Mouse (Mus musculus) spleen, adult 2 months (tissue): ENCODE measurements around the gene Gng13. TPM values are rescaled to one million over a fixed set of nuclear protein-coding genes. Genes with fewer than 3 reads are reported as not detected.

Experiments
- DNase-seq, 2 experiments: peaks; one replicate each; pipeline versions ENCODE4 v3.0.0 to v3.0.0-alpha.2; 2012 to 2021; ENCODE audit warnings: low spot score in 2 of 2, low read depth in 1 of 2
- H3K27ac ChIP-seq: fragments of 200-500 bp; 2 replicates; pipeline ENCODE4 v1.5.1; 2012; ENCODE audit warnings: low read length, inconsistent platforms; ENCODE audit not compliant: insufficient read depth
- H3K27me3 ChIP-seq: fragments of 200-500 bp; 2 replicates; pipeline ENCODE4 v1.6.1; 2012; ENCODE audit warnings: mild to moderate bottlenecking, moderate library complexity, low read length, inconsistent platforms; ENCODE audit not compliant: control insufficient read depth, insufficient read depth
- H3K36me3 ChIP-seq: fragments of 200-500 bp; 2 replicates; pipeline ENCODE4 v1.6.1; 2012; ENCODE audit warnings: mild to moderate bottlenecking, low read length, inconsistent platforms; ENCODE audit not compliant: control insufficient read depth, insufficient read depth
- H3K4me1 ChIP-seq: fragments of 200-500 bp; 2 replicates; pipeline ENCODE4 v1.6.1; 2011; ENCODE audit warnings: inconsistent platforms; ENCODE audit not compliant: control insufficient read depth, insufficient read depth, insufficient read length
- H3K4me3 ChIP-seq: fragments of 200-500 bp; 2 replicates; pipeline ENCODE4 v1.5.1; 2011; ENCODE audit warnings: mild to moderate bottlenecking, inconsistent platforms; ENCODE audit not compliant: insufficient read depth, insufficient read length; ENCODE audit errors: extremely low read depth
- CTCF ChIP-seq: fragments of 200-500 bp; IDR thresholded peaks from 2 replicates; pipeline ENCODE4 v1.5.1; 2011; ENCODE audit warnings: mild to moderate bottlenecking, inconsistent platforms; ENCODE audit not compliant: insufficient read depth, insufficient read length, insufficient replicate concordance; ENCODE audit errors: extremely low read depth
- POLR2A ChIP-seq: fragments of 200-500 bp; IDR thresholded peaks from 2 replicates; pipeline ENCODE4 v1.6.1; 2011; ENCODE audit warnings: low read depth, low read length, inconsistent platforms
- WGBS: fragments of 180-500 bp; shearing (Covaris S2); methylation state at CpG from one replicate; pipeline ENCODE4 v1.1.7; 2018; 5-methylcytosine and 5-hydroxymethylcytosine counted together
- polyA plus RNA-seq: library from polyadenylated mRNA; depleted of rRNA; stranded (reverse); fragments of >200 nt; gene quantifications from 2 replicates; pipeline ENCODE4 v1.2.3, GENCODE M21; 2012; rRNA removed

The Gng13 gene
- polyA plus RNA-seq, 1 experiment: 0.16 TPM

- no peak for TF ChIP-seq POLR2A
- TF ChIP-seq CTCF: no peak
- Histone ChIP-seq H3K4me3 (no peak overlapping the region), H3K27ac (no peak overlapping the region), H3K36me3 (no peaks in the 10 kb centered on the region), H3K27me3 (no peaks in the 10 kb centered on the region), H3K4me1 (peaks cover 2% of the 10 kb centered on the region; the same call in 1 of the 2 replicates)
- WGBS: 79% methylated on average over 9 of the region's 9 CpGs
- no peak for DNase-seq
These were observed 39.6 kb downstream of the Gng13 start for GRCm38 (mm10) chr17:25756378-25757242.

- no peaks in the 10 kb centered on the region for H3K27me3 ChIP-seq
- H3K27ac ChIP-seq: no peak overlapping the region
- no peaks in the 10 kb centered on the region for H3K36me3 ChIP-seq
- H3K4me3 ChIP-seq: no peak overlapping the region
- 78% methylated on average over 3 of the region's 3 CpGs for WGBS
- peaks cover 2% of the 10 kb centered on the region; the same call in 1 of the 2 replicates for H3K4me1 ChIP-seq
- no peak for DNase-seq
- TF ChIP-seq CTCF (no peak), POLR2A (no peak)
These were observed 40.7 kb downstream of the Gng13 start for GRCm38 (mm10) chr17:25757691-25758090.

GRCm38 (mm10) chr17:25760148-25760547 lies 43.2 kb downstream of the Gng13 start:
- no peak for TF ChIP-seq CTCF
- TF ChIP-seq POLR2A: no peak
- Histone ChIP-seq H3K4me3 (no peak overlapping the region), H3K27ac (no peak overlapping the region), H3K4me1 (peaks cover 2% of the 10 kb centered on the region; the same call in 1 of the 2 replicates), H3K36me3 (no peaks in the 10 kb centered on the region), H3K27me3 (no peaks in the 10 kb centered on the region)
- 74% methylated on average over 8 of the region's 8 CpGs for WGBS
- DNase-seq: no peak

GRCm38 (mm10) chr17:25761561-25761970 lies 44.6 kb downstream of the Gng13 start:
- TF ChIP-seq POLR2A (no peak), CTCF (no peak)
- DNase-seq: no peak
- peak overlapping the region; percentile 22 for H3K27ac ChIP-seq
- H3K4me1 ChIP-seq: peaks cover 2% of the 10 kb centered on the region; the same call in 1 of the 2 replicates
- WGBS: 57% methylated on average over 4 of the region's 4 CpGs
- H3K36me3 ChIP-seq: no peaks in the 10 kb centered on the region
- H3K27me3 ChIP-seq: no peaks in the 10 kb centered on the region
- no peak overlapping the region for H3K4me3 ChIP-seq

- no peak for DNase-seq
- no peak overlapping the region for H3K4me3 ChIP-seq
- H3K36me3 ChIP-seq: no peaks in the 10 kb centered on the region
- no peak for TF ChIP-seq POLR2A
- no peak for TF ChIP-seq CTCF
- no peaks in the 10 kb centered on the region for H3K27me3 ChIP-seq
- no peak overlapping the region for H3K27ac ChIP-seq
- H3K4me1 ChIP-seq: peaks cover 2% of the 10 kb centered on the region; the same call in 1 of the 2 replicates
- 52% methylated on average over 3 of the region's 3 CpGs for WGBS
These were observed 45.6 kb downstream of the Gng13 start for GRCm38 (mm10) chr17:25762591-25762990.

GRCm38 (mm10) chr17:25765886-25766285 lies 48.9 kb downstream of the Gng13 start:
- H3K4me3 ChIP-seq: no peak overlapping the region
- DNase-seq: no peak
- 74% methylated on average over 5 of the region's 5 CpGs for WGBS
- no peak for TF ChIP-seq POLR2A
- no peak for TF ChIP-seq CTCF
- H3K36me3 ChIP-seq: no peaks in the 10 kb centered on the region
- no peaks in the 10 kb centered on the region for H3K27me3 ChIP-seq
- H3K4me1 ChIP-seq: peaks cover 2% of the 10 kb centered on the region; the same call in 1 of the 2 replicates
- H3K27ac ChIP-seq: no peak overlapping the region

Other genes with a start within 250 kb of the Gng13 start
- not detected in 2 replicates for gene Sstr5, start 219.9 kb upstream of the Gng13 start, polyA plus RNA-seq
- gene Sox8, start 146.5 kb upstream of the Gng13 start, polyA plus RNA-seq: 0.65 and 0.83 TPM in 2 replicates
- gene Lmf1, start 138.1 kb upstream of the Gng13 start, polyA plus RNA-seq: 13.1 and 15.6 TPM in 2 replicates
- gene Chtf18, start 10.2 kb downstream of the Gng13 start, polyA plus RNA-seq: 10.6 and 13.0 TPM in 2 replicates
- 25.9 and 37.9 TPM in 2 replicates for gene Rpusd1, start 10.5 kb downstream of the Gng13 start, polyA plus RNA-seq
- gene Mslnl, start 18.9 kb downstream of the Gng13 start, polyA plus RNA-seq: 0.09 and 0.13 TPM in 2 replicates
- gene Msln, start 37.2 kb downstream of the Gng13 start, polyA plus RNA-seq: 3.1 and 6.8 TPM in 2 replicates
- 18.6 and 20.7 TPM in 2 replicates for gene Narfl, start 56.6 kb downstream of the Gng13 start, polyA plus RNA-seq
- gene Haghl, start 68.5 kb downstream of the Gng13 start, polyA plus RNA-seq: 37.9 and 49.4 TPM in 2 replicates
- 0.08 TPM in 1 of 2 replicates, not detected in the other for gene Ccdc78, start 69.4 kb downstream of the Gng13 start, polyA plus RNA-seq
- 96.7 and 113 TPM in 2 replicates for gene Fam173a, start 75.7 kb downstream of the Gng13 start, polyA plus RNA-seq
- gene AC134908.4, start 78.5 kb downstream of the Gng13 start, polyA plus RNA-seq: 1.1 TPM in 1 of 2 replicates, not detected in the other
- 37.6 and 61.5 TPM in 2 replicates for gene Metrn, start 80.0 kb downstream of the Gng13 start, polyA plus RNA-seq
- gene Fbxl16, start 91.9 kb downstream of the Gng13 start, polyA plus RNA-seq: 1.2 and 1.4 TPM in 2 replicates
- gene Wdr24, start 106.5 kb downstream of the Gng13 start, polyA plus RNA-seq: 33.6 and 38.6 TPM in 2 replicates
- gene Jmjd8, start 111.7 kb downstream of the Gng13 start, polyA plus RNA-seq: 30.9 and 31.3 TPM in 2 replicates
- 85.4 and 104 TPM in 2 replicates for gene Stub1, start 116.2 kb downstream of the Gng13 start, polyA plus RNA-seq
- 5.5 and 7.3 TPM in 2 replicates for gene Rhbdl1, start 120.1 kb downstream of the Gng13 start, polyA plus RNA-seq
- 29.5 and 34.1 TPM in 2 replicates for gene Gm20683, start 124.6 kb downstream of the Gng13 start, polyA plus RNA-seq
- gene Rhot2, start 127.7 kb downstream of the Gng13 start, polyA plus RNA-seq: 62.1 and 77.0 TPM in 2 replicates
- 34.5 and 45.0 TPM in 2 replicates for gene Wdr90, start 144.3 kb downstream of the Gng13 start, polyA plus RNA-seq
- gene Mcrip2, start 151.6 kb downstream of the Gng13 start, polyA plus RNA-seq: 17.3 and 21.7 TPM in 2 replicates
- 53.6 and 81.2 TPM in 2 replicates for gene Mettl26, start 157.9 kb downstream of the Gng13 start, polyA plus RNA-seq
- gene Wfikkn1, start 163.7 kb downstream of the Gng13 start, polyA plus RNA-seq: 0.74 and 0.99 TPM in 2 replicates
- 26.8 and 31.6 TPM in 2 replicates for gene Rab40c, start 202.6 kb downstream of the Gng13 start, polyA plus RNA-seq
- gene Pigq, start 227.8 kb downstream of the Gng13 start, polyA plus RNA-seq: 203 and 239 TPM in 2 replicates
- 4.3 and 4.7 TPM in 2 replicates for gene Nhlrc4, start 227.8 kb downstream of the Gng13 start, polyA plus RNA-seq
- gene A930017K11Rik, start 235.4 kb downstream of the Gng13 start, polyA plus RNA-seq: not detected in 2 replicates